Mouse (Mus musculus) brown adipose tissue, adult 24 weeks (tissue): ENCODE measurements around the gene Clns1a. TPM values are rescaled to one million over a fixed set of nuclear protein-coding genes. Genes with fewer than 3 reads are reported as not detected.
A peak's percentile ranks its signal among the peaks of the same experiment; 100 is the strongest.

Experiments used
- H3K27ac ChIP-seq: fragments of 200-500 bp; replicated peaks from 2 replicates; pipeline ENCODE4 v1.5.1; 2012; ENCODE audit warnings: low read depth, mild to moderate bottlenecking, low read length
- H3K4me1 ChIP-seq: fragments of 200-500 bp; 2 replicates; pipeline ENCODE4 v1.6.1; 2012; ENCODE audit warnings: low read length, mixed read lengths; ENCODE audit not compliant: control insufficient read depth, insufficient read depth, insufficient read length
- H3K4me3 ChIP-seq: fragments of 200-500 bp; 2 replicates; pipeline ENCODE4 v1.5.1; 2012; ENCODE audit warnings: low read depth, mild to moderate bottlenecking, low read length, moderate library complexity; ENCODE audit not compliant: insufficient read depth
- polyA plus RNA-seq: library from polyadenylated mRNA; stranded (reverse); fragments of >200 nt; gene quantifications from 2 replicates; pipeline ENCODE4 v1.2.4, GENCODE M21; 2012; ENCODE audit not compliant: missing spikeins, insufficient read depth, insufficient read length

The Clns1a gene
- polyA plus RNA-seq, 1 experiment: 35.8 TPM

DNA sequence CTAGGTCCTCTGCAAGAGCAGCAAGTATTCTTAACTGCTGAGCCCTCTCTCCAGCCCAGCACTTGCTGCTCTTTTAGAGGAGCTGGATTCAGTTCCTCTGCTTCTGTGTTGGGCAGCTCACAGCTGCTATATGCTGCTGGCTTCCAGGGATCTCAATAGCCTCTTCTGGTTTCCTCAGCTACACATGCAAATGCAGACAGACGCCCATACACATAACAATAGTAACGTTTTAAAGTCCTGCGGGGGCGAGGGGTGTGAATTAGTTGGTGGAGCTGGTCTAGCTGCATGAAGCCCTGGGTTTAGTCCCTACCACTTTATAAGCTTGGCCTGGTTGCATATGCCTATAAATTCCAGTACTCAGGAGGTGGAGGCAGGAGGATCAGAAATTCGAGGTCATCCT lies 22.6 kb downstream of the Clns1a start:
- no peak overlapping the region for H3K4me3 ChIP-seq
- H3K27ac ChIP-seq: no peak overlapping the region
- no peaks in the 10 kb centered on the region for H3K4me1 ChIP-seq

DNA sequence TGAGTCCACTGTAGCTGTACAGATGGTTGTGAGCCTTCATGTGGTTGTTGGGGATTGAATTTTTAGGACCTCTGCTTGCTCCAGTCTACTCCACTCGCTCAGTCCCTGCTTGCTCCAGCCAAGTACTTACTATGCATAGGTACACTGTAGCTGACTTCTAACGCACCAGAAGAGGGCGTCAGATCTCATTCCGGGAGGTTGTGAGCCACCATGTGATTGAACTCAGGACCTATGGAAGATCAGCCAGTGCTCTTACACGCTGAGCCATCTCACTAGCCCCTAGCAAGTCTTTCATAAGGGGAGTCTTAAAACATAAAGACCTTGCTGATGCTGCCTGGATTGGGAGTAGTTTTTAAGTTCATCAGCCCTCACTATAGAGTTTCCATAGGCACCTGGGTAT lies 23.7 kb downstream of the Clns1a start:
- Histone ChIP-seq H3K4me1 (no peaks in the 10 kb centered on the region), H3K27ac (no peak overlapping the region), H3K4me3 (no peak overlapping the region)

DNA sequence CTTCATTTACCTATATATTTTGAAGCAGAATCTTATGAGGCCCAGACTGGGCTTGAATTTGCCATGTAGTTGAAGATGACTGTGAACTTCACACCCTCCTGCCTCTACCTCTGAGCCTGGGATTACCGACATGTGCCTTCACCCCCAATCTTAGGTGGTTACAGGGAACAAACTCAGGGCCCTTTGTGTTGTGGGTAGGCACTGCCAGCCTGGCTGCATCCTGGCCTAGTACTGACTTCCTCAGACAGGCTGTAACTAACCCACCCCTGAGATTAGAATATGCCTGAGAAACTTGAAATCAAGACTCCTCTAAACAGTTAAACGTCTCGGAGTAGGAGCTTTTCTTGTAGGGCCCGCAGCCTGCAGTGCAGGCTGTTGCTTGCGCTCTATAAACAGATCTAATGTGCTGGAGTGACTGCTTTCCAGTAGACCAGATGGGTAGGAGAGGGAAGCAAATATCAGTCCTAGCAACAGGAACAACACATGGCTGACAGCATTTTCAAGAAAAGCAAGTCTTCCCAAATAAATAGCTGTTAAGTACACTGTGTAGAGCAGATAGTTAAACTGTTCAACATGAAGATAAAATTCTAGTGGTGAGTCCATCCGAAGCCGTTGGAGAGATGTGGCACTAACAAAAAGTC lies 26.0 kb downstream of the Clns1a start:
- H3K4me1 ChIP-seq: no peaks in the 10 kb centered on the region
- no peak overlapping the region for H3K4me3 ChIP-seq
- no peak overlapping the region for H3K27ac ChIP-seq

DNA sequence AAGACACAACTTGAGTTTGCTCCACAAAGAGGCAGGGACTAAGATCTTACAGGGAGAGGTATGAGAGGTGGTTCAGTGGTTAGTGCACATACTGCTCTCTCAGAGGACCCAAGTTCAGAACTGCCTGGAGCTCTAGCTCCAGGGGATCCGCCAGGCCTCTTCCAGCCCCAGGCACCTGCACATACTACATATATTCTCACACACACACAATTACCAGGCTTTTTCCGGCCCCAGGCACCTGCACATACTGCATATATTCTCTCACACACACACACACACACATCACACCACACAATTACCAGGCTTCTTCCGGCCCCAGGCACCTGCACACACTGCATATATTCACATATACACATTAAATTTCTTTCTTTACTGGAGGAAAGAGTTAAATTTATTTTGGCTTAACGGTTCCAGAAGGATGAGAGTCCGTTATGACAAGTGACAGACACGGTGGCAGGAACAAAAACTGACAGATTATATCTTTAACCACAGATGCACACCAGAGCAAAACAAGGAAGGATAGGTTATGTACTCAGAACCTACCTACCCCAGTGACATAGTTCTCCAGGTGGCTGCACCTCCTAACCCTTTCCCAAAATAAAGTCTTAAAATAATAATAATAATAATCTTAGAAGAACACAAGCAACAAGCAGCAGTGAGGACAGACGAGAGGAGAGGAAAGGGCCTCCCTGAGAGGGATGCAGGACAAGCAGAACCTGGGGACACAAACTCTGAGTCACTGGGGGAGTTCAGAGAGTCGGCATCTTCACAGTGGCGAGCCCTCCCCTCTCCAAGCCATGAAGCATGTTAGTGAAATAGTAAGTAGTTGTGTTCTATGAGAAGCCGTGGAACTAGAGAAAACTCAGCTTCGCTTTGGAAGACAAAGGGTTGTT lies 27.5 kb downstream of the Clns1a start:
- Histone ChIP-seq H3K4me3 (no peak overlapping the region), H3K27ac (no peak overlapping the region), H3K4me1 (no peaks in the 10 kb centered on the region)

DNA sequence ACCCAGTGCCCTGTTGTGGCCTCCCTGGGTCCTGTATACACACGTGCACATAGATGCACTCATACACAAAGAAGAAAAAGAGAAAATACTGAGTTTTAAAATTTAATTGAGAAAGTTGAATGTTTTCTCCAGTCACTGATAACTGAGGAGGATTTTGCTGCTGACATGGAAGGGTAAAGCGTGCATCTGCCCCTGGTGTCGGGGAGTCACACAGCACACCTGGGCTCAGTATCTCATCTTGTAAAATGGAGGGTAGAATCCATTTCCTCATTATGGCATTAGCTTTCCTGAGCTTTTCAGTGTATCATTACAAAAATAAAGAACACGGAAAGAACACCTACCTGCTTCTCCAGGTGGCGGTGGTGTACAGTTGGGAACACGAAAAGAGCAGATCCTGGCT lies 29.0 kb downstream of the Clns1a start:
- Histone ChIP-seq H3K4me1 (peaks cover 2% of the 10 kb centered on the region; the same call in 1 of the 2 replicates), H3K27ac (no peak overlapping the region), H3K4me3 (no peak overlapping the region)

DNA sequence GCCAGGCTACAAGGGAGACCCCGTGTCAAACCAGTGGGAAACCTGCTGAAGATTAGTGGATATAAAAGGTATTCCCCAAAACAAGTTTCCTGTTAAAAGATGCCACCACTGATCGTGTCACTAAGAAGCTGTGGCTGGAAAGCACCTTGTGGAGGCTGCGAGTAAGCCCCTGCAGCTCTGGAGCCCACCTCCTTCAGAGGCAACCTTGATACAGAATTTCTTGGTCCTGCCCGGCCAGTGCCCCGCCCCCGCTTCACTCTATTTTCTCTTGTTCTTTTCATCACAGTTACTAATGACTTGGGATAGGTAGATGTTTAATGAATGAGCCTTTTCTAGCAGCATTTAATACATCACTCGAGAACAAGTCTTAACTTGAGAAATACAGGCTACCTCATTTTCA lies 29.6 kb downstream of the Clns1a start:
- Histone ChIP-seq H3K4me1 (peaks cover 5% of the 10 kb centered on the region; the same call in 1 of the 2 replicates), H3K27ac (no peak overlapping the region), H3K4me3 (no peak overlapping the region)

DNA sequence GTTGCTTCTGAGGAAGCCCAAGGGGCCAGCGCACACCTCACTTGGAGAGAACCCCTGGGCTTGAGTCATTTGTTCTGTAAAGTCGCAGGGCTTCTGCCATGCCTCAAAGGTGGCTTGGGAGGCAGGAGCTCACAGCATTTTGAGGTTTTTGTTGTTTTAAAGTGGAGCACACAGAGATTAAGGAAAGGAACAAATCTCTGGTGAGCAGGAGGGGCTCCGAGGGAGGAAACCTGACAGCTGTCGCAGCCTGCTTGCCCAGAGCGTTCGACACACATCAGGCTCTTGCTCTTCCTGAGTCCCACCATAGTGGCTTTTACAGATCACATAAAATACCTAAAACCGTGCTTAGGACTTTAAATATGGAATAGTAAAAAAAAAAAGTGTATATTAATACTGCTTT lies 30.3 kb downstream of the Clns1a start:
- peaks cover 5% of the 10 kb centered on the region; the same call in 1 of the 2 replicates for H3K4me1 ChIP-seq
- no peak overlapping the region for H3K27ac ChIP-seq
- H3K4me3 ChIP-seq: no peak overlapping the region

DNA sequence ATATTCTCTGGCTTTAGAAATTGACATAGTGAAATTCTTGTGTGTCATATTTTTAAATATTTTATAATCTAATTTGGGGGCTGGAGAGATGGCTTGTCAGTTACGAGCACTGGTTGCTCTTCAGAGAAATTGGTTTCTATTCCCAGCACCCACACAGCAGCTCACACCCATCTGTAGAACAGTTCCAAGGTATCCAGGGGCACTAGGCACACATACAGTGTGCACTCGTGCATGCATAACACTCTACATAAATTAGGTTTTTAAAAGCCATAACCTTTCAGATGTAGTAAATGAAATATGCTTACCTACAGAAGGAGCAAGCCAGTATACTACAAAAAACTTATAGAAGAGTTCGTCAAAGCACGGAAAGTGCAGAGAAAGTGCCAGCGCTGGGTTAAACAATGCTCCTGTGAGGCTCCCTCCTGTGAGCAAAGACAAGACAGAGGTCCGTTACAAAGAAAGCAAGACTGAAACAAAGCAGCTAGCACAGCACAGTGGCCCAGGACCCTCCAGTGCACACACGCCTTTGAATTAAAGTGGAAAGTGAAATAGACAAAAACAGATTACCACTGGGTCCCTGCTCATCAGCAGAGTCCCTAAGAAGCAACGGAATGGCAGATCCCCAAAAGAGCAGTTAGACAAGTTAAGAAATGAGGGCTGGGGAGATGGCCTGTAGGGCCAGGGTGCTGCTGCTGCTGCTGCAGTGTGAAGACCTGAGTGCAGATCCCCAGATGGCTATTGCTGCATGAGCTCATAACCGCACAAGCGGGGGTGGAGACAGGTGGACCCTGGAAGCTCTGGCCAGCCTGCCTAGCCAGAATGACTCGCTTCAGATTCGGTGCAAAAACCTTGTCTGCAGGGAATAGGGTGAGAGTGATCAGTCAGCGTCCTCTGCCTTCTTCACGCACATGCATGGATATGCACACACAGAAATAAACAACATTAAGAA lies 32.5 kb downstream of the Clns1a start:
- Histone ChIP-seq H3K4me3 (no peak overlapping the region), H3K27ac (no peak overlapping the region), H3K4me1 (peaks cover 5% of the 10 kb centered on the region; the same call in 1 of the 2 replicates)

DNA sequence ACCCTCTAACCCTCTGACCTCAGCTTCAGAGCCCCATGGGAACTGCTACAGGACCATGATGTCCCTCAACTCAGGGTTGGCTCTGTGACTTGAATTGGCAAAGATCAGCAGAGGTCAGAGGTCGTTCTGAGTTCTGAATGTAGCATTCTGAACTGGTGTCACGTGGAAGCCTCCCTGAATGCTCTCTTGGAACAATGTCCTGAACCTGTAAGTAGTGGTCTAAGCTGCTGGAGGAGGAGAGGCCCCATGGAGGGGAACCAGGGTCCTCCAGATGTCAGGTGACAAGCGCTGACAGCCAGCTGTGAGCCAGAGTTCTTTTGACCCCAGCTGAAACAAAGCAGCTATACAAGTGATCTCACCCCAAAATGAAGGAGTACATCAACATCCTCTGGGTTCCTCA lies 34.0 kb downstream of the Clns1a start:
- Histone ChIP-seq H3K4me1 (peaks cover 5% of the 10 kb centered on the region; the same call in 1 of the 2 replicates), H3K4me3 (no peak overlapping the region), H3K27ac (no peak overlapping the region)

DNA sequence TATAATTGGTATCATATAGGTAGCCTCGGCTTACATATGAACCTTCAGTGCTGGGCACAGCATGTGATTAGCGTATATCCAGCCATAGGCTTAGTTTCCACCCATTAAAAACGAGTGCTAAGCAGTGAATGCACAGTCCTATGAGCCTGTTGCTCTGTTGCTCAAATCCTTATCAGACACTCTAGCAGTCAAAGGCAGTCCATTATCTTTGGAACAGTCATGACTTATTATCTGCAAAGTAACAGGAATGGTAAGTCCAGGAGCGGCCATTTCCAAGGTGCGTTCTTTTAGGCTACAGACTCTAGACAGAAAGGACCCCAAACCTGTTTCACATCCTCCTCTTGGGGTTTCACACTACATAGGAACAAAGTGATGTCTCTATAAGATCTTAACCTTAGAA lies 37.2 kb downstream of the Clns1a start:
- no peak overlapping the region for H3K4me3 ChIP-seq
- no peak overlapping the region for H3K27ac ChIP-seq
- peaks cover 13% of the 10 kb centered on the region; the same call in 1 of the 2 replicates for H3K4me1 ChIP-seq

DNA sequence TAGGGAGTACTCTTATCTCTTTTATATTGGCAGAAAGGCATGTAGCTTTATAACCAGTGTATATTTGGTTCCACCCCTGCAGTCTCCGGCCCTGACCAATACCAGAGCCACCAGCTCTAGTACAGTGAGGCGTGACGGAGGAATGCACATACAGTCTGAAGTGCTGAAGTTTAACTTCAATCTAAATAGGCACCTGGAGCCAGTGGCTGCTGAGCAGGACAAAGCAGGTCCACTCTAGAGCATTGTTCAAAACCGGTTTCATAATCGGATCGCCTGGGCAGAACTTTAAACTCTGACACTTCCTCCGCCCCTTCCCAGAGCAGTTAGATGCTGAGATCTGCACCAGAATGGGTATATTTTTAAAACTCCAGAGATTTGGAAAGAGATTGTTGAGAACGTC lies 38.6 kb downstream of the Clns1a start:
- Histone ChIP-seq H3K27ac (no peak overlapping the region), H3K4me3 (no peak overlapping the region), H3K4me1 (peaks cover 13% of the 10 kb centered on the region; the same call in 1 of the 2 replicates)

DNA sequence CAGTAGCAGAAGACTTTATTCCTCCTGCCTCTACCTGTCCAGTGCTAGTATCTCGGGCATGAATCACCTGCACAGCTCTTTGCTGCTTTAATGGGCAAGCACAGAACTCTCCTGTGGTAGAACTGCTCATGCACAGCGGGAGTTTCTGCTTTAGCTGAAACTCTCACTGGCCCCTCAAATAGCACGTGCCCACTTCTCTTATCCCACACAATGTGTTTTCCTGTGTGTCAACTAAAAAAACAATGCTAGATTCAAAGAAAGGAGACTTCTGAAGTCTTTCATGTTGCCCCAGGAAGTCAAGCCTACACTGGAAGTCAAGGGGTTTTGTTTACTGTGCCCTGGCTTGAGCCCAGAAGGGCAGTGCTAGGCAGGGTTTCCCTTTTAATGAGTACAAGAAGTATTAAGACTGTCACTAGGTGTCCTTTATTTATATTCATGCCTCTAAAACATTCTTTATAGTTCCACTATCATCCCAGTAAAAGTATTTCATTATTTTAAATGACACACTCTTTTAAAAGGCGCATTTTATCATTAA lies 39.5 kb downstream of the Clns1a start:
- Histone ChIP-seq H3K27ac (no peak overlapping the region), H3K4me1 (peaks cover 9% of the 10 kb centered on the region), H3K4me3 (no peak overlapping the region)

DNA sequence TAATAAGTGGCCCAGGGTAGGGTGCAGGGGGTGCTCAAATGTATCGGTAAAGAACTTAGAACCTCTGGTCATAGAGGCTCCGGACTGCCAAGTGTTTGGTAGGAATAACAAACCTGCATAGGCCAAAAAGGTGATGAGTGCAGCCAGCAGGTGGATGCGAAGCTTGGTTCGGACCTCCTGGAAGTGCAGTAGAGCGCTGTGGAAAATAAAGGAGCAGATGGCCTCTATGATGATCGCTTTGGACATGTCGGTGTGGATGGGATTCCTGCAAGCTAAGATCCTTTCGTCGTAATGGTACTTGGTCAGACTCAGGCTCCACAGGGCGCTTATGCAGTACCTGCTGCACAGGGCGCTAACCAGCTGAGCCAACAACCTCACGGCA lies 40.8 kb downstream of the Clns1a start:
- Histone ChIP-seq H3K27ac (no peak overlapping the region), H3K4me3 (peak overlapping the region; percentile 87), H3K4me1 (peaks cover 11% of the 10 kb centered on the region)

DNA sequence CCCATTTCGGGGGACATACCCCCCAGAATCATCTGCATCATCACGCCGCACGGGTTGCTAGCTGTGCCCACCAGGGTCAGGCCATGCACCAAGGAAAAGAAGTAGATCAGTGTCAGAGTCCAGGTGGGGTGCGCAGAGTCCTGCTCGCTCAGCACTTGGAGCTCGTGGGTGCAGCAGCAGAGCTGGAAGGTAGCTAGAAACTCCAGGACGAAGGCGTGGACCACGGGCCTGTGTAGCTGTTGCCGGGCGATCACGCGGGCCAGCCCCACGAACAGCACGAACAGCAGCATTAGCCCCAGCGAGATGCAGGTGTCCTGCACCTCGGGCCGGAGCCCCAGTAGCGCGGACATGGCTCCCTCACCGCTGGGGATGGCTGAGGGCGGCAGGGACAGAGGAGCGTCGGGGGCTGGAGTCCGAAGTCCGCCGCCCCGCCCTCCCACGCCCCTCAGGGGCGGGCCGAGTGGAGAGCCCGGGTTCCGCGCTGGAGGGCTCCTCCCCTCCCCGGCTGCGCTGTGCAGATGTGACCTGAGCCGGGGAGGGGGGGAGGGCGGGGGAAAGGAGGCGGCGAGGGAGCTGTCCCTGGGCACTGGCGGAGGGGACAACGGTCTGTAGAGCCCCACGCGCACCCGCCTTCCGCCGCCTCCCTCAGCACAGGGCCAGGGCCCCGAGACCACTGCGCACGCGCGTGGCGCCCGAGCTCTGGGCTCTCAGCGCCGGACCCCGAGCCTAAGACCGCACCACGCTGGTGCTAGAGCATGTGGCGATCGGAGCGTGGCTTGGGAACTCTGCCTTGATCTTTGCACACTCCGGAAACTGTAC lies 41.4 kb downstream of the Clns1a start, which contains the start of gene Aqp11:
Gene Aqp11 (minus strand): TSS at position 652 of the 819 bp plus-strand sequence.
- Histone ChIP-seq H3K4me1 (peaks cover 11% of the 10 kb centered on the region), H3K4me3 (peak within 1 kb of the TSS; percentile 87), H3K27ac (peak within 1 kb of the TSS; percentile 14; the same call in 1 of the 2 replicates)
